Mouse (Mus musculus) layer of hippocampus, postnatal 14 days (tissue): ENCODE measurements around the gene Phyh. TPM values are rescaled to one million over a fixed set of nuclear protein-coding genes. Genes with fewer than 3 reads are reported as not detected.
"Not testable (repeated sequence)": the region's sequence is repeated elsewhere in the genome, so short reads cannot be mapped to it uniquely, and the experiment has no call there.

ENCODE experiments used
- DNase-seq, 2 experiments: peaks; one replicate each; pipeline ENCODE4 v3.0.0; 2021 to 2022; ENCODE audit warnings: low spot score in 2 of 2, mixed read lengths in 1 of 2
- total RNA-seq, 2 experiments: library from RNA; stranded (reverse); gene quantifications; 2 replicates each; pipeline ENCODE4 v1.2.3; 2021

Gene Phyh
- total RNA-seq, 2 experiments from 2014 or later: 69.8 to 70.0 TPM

- DNase-seq: no peak
Observed at GRCm38 (mm10) chr2:4916037-4916436, 2.8 kb upstream of the Phyh start.

DNA sequence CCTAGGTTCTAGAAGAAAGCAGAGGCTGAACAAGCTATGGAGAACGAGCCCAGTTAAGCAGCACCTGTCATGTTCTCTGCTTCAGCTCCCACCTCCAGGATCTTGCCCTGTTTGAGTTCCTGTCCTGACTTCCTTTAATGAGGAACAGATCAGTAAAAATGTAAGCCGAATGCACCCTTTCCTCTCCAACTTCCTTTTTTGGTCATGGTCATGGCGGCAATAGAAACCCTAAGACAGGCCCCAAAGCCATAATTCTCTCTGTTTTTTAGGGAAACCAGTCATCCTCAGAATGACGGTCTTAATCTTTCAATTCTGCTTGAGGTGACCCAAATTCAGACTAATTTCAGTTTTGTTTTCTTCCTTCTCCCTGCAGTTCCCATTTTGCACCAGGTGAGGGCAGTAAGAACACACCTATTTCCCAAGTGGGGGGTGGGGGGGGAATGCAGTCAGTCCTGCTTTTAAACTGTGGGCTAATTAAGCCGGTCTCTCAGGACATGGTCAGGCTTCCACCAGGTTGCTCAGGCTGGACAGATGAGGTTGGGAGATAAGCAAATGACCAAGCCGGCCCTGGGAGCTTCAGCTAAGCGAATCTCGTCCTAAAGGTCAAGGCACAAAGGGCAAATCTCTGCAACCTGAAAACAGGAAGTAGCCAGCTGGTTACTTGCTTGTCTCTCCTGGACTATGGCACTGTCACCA lies 1.3 kb upstream of the Phyh start:
- DNase-seq: peak; percentile 48 to 59

DNA sequence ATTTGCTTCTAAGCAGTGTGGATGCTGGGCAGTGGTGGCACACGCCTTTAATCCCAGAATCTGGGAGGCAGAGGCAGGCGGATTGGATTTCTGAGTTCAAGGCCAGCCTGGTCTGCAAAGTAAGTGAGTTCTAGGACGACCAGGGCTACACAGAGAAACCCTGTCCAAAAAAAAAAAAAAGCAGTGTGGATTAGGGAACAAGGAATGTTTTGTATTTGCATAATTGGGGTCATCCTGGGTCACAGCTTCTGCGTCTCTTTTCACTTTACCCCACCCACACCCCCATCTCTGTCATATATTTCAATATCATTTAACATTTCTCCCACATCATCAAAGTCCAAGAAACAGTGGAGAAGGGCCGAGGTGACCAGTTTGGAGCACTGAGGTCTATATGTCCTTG lies 2.2 kb downstream of the Phyh start:
- no peak for DNase-seq

GRCm38 (mm10) chr2:4922476-4923164 lies 3.8 kb downstream of the Phyh start:
- DNase-seq: no peak

DNA sequence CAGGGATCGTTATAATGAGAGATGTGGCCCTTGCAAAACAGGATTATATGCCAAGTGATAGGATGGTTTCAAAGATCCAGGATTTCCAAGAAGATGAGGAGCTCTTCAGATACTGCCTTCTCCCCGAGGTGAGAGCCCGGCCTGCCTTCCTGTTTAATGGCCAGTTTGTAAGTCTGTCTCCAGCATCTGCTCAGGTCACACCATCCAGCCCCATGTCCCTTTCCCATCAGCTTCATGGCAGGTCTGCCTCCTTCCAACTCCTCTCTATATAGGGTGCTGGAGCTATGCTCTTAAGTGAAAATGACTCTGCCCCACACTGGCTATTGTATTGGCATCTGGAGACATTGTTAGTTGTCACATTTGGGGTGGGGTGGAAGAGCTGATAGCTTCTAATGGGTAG lies 8.6 kb downstream of the Phyh start:
- no peak for DNase-seq

DNA sequence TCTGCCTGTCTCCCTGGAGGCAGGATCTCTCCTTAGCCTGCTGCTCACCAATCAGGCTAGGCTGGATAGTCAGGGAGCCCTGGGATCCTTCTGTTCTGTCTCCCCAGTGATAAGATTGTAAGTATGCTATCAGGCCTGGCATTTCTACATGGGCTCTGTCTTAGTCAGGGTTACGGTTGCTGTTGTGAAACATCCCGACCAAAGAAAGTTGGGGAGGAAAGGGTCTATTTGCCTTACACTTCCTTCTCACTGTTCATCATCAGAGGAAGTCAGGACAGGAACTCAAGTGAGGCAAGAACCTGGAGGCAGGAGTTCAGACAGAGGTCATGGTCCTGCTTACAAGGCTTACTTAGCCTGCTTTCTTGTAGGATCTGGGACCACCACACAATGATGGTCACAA lies 10.4 kb downstream of the Phyh start:
- DNase-seq: no peak

DNA sequence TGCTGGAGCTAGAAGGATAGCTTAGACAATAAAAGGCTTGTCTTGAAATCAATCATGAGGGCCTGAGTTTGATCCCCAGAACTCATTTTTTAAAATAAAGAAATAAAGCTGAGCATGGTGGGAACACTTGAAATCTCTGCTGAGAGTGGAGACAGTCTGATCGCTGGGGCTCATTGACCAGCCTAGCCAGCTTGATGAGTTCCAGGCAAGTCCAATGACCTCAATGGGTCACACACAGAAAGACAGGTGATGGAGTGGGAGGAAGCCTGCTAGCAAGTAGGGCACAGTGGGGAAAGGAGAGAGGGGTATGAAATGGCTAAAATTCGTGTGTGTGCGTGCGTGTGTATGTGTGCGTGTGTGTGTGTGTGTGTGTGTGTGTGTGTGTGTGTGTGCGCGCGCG lies 15.7 kb downstream of the Phyh start:
- no peak for DNase-seq

DNA sequence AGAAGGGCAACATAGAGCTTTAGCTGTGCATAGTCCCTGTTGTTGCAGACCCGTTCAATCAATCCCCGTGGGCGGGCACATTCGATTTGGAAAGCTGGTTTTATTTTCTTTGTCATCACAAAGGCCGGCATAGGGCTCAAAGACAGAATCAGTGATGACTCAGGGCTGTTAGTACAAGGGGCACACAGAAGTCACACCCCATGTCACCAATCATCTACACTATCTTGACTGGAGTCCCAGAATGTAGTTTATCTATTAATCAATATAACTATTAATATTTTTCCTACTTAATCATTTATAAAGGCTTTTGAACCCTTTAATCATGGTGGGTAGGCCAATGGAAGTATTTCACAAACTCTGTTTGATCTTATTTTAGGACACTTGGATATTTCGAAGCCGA lies 19.1 kb downstream of the Phyh start:
- no peak for DNase-seq

DNA sequence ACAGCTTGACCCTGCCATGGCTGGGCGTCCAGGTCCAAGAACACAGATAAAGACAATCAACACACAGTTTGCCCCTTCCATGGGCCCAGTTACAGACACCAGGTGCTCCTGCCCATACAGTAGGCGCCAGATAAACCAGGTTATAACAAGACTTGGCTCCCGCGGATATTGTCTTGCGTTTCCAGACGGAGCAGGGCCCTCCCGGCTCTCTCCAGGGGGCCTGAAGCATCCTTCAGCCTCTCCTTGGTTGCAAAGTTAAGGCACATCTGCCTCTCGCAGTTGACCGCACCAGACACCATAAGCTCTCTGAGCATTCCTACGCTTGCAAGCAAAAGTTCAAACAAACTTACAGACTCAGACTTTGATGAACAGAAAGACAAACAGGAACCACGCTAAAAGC lies 22.0 kb downstream of the Phyh start:
- DNase-seq: no peak

GRCm38 (mm10) chr2:4949691-4950090 lies 30.9 kb downstream of the Phyh start:
- DNase-seq: not testable (repeated sequence)

GRCm38 (mm10) chr2:4950986-4951385 lies 32.2 kb downstream of the Phyh start:
- no peak for DNase-seq

GRCm38 (mm10) chr2:4954216-4954760 lies 35.5 kb downstream of the Phyh start:
- DNase-seq: no peak

DNA sequence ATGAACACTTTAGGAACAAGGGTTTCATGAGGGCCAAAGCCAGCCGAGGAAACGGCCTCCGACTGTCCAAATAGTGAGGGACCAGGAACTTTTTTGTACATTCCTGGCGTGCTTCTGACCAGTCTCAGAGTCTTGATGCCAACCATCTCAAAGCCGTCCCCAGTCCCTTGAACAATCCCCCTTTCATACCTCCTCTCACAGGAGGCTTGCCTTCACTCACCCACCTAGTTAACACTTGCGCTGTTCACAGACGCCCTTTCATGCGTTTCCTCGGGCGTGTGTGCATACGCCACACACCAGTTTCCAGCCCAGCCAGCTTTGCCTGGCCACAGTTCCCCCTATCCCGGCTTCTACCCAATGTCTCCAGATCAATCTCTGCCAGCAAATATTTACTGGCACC lies 39.2 kb downstream of the Phyh start:
- no peak for DNase-seq

DNA sequence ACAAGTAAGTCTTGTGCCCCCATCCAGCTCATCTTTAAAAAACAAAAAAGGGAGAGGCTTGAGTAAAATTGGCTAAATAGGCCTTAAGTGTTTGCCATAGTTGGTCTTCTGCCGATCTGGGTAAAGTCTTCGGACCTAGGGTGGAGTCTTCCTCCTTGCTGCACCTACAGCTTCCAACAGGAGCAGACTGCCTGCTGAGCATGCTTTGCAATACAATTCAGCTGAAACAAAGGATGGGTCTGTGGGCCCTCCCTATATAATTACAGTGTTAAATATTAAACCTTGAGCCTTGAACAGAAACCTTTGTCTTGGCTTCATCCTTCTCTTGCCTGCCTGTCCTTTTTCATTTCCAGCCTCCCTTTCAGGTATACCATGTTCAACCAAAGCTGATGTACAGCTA lies 49.0 kb downstream of the Phyh start:
- DNase-seq: no peak

DNA sequence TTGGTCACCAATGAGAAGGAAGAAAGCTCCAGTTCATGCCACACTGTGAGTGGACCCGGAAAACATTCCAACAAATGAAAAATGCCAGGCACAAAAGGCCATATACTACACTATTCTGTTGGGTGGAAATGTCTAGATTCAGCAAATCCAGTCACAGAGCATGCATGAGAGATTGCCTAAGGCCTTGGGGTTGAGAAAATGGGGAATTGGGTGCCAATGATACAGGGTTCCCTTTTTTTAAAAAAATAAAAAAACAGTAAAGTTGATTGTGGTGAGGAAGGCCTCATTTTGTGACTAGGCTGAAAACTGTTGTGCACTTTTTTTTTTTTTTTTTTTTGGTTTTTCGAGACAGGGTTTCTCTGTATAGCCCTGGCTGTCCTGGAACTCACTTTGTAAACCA lies 50.3 kb downstream of the Phyh start:
- DNase-seq: no peak

DNA sequence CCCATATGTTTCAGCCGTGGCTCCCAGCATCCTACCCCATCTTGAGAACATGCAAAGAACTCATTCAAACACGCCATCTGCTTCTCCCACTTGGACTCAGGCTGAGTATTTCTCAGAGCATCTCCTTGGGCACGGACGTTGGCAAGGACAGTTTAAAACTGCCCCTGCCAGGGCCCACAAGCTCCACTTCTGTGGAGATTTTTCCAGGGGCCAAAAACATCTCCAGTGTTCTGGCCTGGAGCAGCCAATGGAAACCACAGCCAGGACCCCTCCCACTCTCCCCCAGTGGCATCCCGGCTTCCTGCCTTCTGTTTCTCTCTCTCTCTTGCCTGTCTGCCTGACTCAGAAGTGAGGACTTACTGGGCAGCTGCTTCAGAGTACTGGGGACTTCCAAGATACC lies 57.0 kb downstream of the Phyh start, which contains the start of gene Ucma:
Gene Ucma, plus strand, starts transcription at position 316 of the 400 bp plus-strand sequence.
- DNase-seq: peak in 1 of 2 experiments; percentile 7

DNA sequence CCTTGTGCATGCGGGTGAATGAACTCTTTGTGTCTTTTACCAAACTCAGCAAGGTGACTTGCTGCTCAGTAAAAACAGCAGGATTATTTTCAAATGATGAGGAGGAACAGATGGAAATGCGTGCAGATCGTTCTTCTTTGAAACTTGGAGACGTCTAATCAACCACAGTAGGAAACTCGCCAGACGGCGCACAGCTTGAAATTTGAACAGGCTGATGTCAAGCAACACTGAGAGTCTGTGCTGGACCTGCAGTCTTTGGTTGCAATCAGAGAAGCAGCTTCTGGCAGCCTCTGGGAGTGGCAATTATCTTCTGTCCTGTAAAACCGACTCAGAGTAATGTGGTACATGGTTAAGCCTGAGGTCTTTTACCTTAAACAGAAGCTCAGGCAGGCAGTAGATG lies 59.3 kb downstream of the Phyh start:
- peak; percentile 23 to 37 for DNase-seq

DNA sequence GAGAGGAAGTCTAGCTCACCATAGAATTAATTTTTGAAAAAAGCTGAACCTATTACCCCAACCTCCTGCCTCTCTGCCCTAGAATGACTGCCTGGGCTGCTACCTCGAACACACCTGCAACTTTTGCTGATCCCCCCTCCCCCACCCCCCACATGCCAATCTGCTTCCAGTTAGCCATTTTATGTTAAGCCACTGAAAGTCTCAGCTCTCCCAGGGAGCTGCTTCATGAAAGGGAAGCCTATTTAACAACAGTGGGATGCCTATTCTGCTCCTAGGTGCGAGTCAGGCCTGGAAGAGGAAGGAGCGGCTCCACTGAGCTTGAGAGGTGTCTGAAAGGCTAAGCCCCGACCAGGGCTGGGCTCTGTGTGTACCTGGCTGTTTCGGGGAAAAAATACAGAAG lies 65.2 kb downstream of the Phyh start:
- no peak for DNase-seq

GRCm38 (mm10) chr2:4985000-4985399 lies 66.2 kb downstream of the Phyh start:
- no peak for DNase-seq

DNA sequence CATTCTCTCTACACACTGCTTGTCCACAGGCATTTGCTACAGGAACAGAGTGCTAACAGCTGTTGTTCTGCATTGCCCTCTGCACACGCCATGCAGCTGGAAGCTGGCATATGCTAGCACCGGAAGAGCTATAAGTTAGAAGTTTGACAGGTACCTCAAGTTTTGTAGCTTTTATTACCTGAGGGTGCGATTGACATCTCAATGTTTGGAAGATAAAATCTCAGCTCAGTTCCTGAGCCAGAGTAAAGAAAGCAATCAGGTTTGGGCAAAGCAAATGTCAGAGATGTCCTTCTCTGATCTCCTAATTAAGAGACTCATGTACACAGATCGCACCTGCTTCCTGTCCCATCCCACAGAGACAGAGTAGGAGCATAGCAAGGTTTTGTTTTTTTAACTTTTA lies 68.0 kb downstream of the Phyh start:
- DNase-seq: no peak

DNA sequence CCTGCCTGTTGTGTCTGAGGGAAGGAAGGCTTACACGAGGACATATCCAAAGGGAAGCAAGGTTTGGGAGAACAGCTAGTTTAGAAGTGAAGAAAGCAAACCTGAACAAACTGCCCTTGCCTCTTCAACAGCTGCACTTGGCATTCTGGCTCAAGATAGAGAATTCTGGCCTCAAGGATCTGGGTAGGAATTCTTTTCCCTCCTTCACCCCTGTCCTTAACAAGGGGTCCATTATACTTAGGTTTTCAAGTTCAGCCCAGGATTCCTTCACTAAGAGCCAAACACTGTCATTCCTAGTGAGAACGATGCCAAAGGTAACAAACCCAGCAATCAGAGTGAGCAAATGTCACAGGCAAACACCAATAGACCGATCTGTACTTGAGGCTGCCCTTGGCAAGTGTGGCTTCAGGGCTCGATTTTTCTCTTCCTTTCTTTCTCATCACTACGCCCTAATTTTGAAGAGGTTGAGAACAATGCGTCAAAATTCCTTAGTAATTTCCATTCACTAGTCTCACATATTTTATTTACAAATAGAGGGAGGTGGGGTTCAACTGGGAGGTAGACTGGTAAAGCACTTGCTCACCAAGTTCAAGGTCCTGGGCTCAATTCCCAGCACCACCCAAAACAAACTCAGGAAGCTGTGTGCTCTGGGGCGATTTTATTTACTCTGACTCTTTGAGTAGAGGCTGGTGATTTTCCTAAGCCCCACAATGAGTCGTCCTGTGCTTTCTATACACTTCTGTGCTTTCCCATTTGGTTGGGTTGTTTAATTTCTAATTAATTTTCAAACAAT lies 68.8 kb downstream of the Phyh start:
- DNase-seq: no peak
